Mouse (Mus musculus) stomach, postnatal 0 days (tissue): ENCODE data around the gene Slc1a3.

ENCODE experiments used
- CTCF ChIP-seq: IDR thresholded peaks from 2 replicates; pipeline ENCODE4 v1.5.1; 2016; ENCODE audit warnings: antibody characterized with exemption, low read depth, mild to moderate bottlenecking, moderate library complexity
- EP300 ChIP-seq: optimal IDR thresholded peaks from 2 replicates; pipeline ENCODE3; 2016; ENCODE audit warnings: antibody characterized with exemption

DNA sequence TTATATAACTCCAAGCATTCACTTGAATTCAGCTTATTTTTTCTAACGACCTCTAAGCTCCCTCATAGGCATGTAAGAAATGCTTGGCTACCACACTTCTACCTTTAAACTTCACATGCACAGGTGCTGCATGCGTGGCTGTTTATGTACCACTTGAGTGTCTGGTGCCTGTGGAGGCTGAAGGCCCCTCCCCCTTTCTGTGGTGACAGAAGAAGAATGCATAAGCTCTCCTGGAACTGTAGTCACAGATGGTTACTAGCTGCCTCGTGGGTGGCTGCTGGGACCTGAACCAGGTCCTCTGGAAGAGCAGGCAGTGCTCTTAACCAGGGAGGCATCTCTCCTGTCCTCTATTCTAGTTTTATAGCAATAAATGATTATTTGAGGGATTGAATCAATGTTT, 13.1 kb downstream of the Slc1a3 start:
- TF ChIP-seq CTCF (no peak), EP300 (no peak)
